Mouse (Mus musculus): ENCODE results near the gene Gm10563. TPM values are rescaled to one million over a fixed set of nuclear protein-coding genes. Genes with fewer than 3 reads are reported as not detected.

Gm10563 gene
- polyA plus RNA-seq, 1 experiment from 2014 or later, result not detected

GRCm38 (mm10) chr4:155643531-155643930, 1.7 kb downstream of the Gm10563 start:
- no peak for ATAC-seq (ENCODE audit: low FRiP score, low TSS enrichment)
- 92% methylated on average over 1 of the region's 1 CpGs for WGBS
- H3K4me1 ChIP-seq (ENCODE audit: control insufficient read depth, insufficient read depth, low read length), result no peaks in the 10 kb centered on the region
- H3K27me3 ChIP-seq (ENCODE audit: control insufficient read depth, insufficient read depth, low read length), result no peaks in the 10 kb centered on the region
- H3K9ac ChIP-seq (ENCODE audit: low read depth, low read length), result no peak overlapping the region
- peaks cover 75% of the 10 kb centered on the region for H3K36me3 ChIP-seq (ENCODE audit: control insufficient read depth, insufficient read depth, low read length)
- H3K9me3 ChIP-seq (ENCODE audit: control insufficient read depth, low read length), result no peaks in the 10 kb centered on the region
- H3K4me2 ChIP-seq (replicated peaks; ENCODE audit: low read depth, low read length), result no peak overlapping the region
- no peak overlapping the region for H3K27ac ChIP-seq (ENCODE audit: low read depth, low read length)
- no peak overlapping the region for H3K4me3 ChIP-seq (ENCODE audit: low read length)

GRCm38 (mm10) chr4:155635766-155636499, 9.3 kb downstream of the Gm10563 start:
- no peak for ATAC-seq (ENCODE audit: low FRiP score, low TSS enrichment)
- no peaks in the 10 kb centered on the region for H3K27me3 ChIP-seq (ENCODE audit: control insufficient read depth, insufficient read depth, low read length)

DNA sequence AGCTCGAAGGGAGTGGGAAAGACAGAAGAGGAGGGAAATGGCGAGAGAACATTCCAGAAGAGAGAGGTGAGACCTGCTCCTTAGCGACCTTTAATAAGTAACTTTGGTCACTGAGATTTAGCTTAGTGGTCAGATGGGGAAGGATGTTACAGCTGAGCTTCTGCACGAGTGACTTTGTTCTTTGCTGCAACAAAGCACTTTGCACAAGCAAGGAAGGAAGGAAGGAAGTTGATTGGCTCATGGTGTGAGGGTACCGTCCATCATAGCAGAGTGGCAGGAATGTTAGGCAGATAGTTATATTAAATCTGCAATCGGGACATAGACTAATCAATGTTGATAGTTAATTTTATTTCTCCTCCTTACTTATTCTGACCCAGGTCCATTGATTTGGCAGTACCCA, 14.9 kb downstream of the Gm10563 start:
- no peaks in the 10 kb centered on the region for H3K9me3 ChIP-seq (ENCODE audit: control insufficient read depth, low read length)
- no peaks in the 10 kb centered on the region for H3K27me3 ChIP-seq (ENCODE audit: control insufficient read depth, insufficient read depth, low read length)
- H3K27ac ChIP-seq (ENCODE audit: low read depth, low read length), result no peak overlapping the region
- H3K36me3 ChIP-seq (ENCODE audit: control insufficient read depth, insufficient read depth, low read length), result peaks cover 79% of the 10 kb centered on the region
- ATAC-seq (ENCODE audit: low FRiP score, low TSS enrichment), result no peak
- WGBS, result 92% methylated on average over 6 of the region's 6 CpGs
- no peaks in the 10 kb centered on the region for H3K4me1 ChIP-seq (ENCODE audit: control insufficient read depth, insufficient read depth, low read length)
- H3K9ac ChIP-seq (ENCODE audit: low read depth, low read length), result no peak overlapping the region
- H3K4me2 ChIP-seq (replicated peaks; ENCODE audit: low read depth, low read length), result no peak overlapping the region
- no peak overlapping the region for H3K4me3 ChIP-seq (ENCODE audit: low read length)

More at GRCm38 (mm10) chr4:155635766-155636499, 9.3 kb downstream of the Gm10563 start:
- no peak overlapping the region for H3K4me2 ChIP-seq (replicated peaks; ENCODE audit: low read depth, low read length)
- H3K4me3 ChIP-seq (ENCODE audit: low read length), result no peak overlapping the region
- no peaks in the 10 kb centered on the region for H3K4me1 ChIP-seq (ENCODE audit: control insufficient read depth, insufficient read depth, low read length)
- no peak overlapping the region for H3K27ac ChIP-seq (ENCODE audit: low read depth, low read length)
- H3K9me3 ChIP-seq (ENCODE audit: control insufficient read depth, low read length), result no peaks in the 10 kb centered on the region
- no peak overlapping the region for H3K9ac ChIP-seq (ENCODE audit: low read depth, low read length)
- peaks cover 92% of the 10 kb centered on the region for H3K36me3 ChIP-seq (ENCODE audit: control insufficient read depth, insufficient read depth, low read length)

DNA sequence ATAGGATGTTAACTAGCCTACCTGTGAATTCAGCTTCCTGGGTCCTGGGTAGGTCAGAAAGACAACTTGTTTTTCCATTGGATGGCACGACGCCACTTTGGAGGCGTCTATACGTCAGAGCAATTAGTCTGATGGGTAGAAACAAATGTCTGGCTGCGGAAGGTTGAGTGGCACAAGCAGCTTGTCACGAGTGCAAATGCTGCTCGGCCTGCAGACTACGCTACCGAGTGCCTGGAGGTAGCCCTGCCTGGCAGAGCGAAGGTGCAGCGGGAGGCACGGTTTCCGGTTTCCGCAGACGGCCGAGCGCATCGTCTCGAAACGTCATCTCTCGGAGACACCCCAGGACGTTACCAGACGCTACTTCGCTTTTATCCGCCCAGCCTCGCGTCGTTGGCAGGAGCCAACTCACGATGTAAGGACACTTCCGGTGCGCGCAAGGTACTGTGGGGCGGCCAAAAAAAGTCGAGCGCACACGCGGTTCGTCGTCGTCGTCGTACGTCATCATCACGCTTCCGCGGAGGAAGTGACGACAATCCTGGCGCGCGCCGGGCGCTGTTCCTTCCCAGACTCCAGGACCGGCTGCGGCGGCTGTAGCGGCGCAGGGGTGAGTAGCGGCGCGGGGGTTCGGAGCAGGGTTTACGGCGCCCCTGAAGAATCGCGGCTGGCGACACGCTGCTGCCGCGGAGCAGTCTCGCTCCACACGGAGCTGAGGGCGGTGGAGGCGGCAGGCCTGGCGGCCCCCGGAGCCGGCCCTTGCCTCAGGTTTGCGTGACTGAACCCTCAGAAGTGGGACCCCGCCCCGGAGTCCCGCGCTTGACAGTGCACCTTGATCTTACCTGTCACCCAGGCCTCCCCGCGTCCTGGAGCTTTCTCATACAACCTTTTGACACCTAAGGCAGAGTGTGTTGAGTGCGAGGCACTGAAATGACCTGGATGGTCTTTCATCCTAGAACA, 20.6 kb downstream of the Gm10563 start, which contains the start of gene Cdk11b:
Gene Cdk11b, plus strand, starts transcription at position 517 of the 954 bp plus-strand sequence.
- H3K4me2 ChIP-seq (replicated peaks; ENCODE audit: low read depth, low read length), result peak within 1 kb of the TSS; percentile 76
- H3K4me1 ChIP-seq (ENCODE audit: control insufficient read depth, insufficient read depth, low read length), result peaks cover 6% of the 10 kb centered on the region
- no peaks in the 10 kb centered on the region for H3K27me3 ChIP-seq (ENCODE audit: control insufficient read depth, insufficient read depth, low read length)
- H3K9ac ChIP-seq (ENCODE audit: low read depth, low read length), result peak within 1 kb of the TSS; percentile 83
- peaks cover 49% of the 10 kb centered on the region for H3K36me3 ChIP-seq (ENCODE audit: control insufficient read depth, insufficient read depth, low read length)
- no peaks in the 10 kb centered on the region for H3K9me3 ChIP-seq (ENCODE audit: control insufficient read depth, low read length)
- peak within 1 kb of the TSS; percentile 84 for H3K4me3 ChIP-seq (ENCODE audit: low read length)
- peak; percentile 100 for ATAC-seq (ENCODE audit: low FRiP score, low TSS enrichment)
- WGBS, result under 1% methylated on average over 84 of the region's 84 CpGs
- peak within 1 kb of the TSS; percentile 81 for H3K27ac ChIP-seq (ENCODE audit: low read depth, low read length)

DNA sequence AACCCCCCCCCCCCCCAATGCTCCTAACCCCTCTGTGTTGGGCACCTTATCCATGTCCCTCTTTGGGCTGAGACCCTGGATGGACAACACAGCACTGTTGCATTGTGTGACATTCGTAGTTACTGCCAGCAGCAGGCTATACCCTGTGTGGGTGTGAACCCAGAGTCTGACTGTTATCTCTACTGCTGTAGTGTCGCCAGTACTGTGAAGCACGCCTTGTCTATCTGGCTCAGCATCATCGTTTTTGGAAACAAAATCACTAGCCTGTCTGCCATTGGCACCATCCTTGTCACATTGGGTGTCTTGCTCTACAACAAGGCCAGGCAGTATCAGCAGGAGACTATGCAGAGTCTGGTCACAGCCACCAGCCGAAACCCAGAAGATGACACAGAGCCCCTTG, 26.9 kb downstream of the Gm10563 start:
- Histone ChIP-seq H3K4me3 (ENCODE audit: low read length) (no peak overlapping the region), H3K4me1 (ENCODE audit: control insufficient read depth, insufficient read depth, low read length) (peaks cover under 1% of the 10 kb centered on the region), H3K9ac (ENCODE audit: low read depth, low read length) (no peak overlapping the region), H3K4me2 (replicated peaks; ENCODE audit: low read depth, low read length) (no peak overlapping the region), H3K27me3 (ENCODE audit: control insufficient read depth, insufficient read depth, low read length) (no peaks in the 10 kb centered on the region), H3K36me3 (ENCODE audit: control insufficient read depth, insufficient read depth, low read length) (peaks cover 69% of the 10 kb centered on the region), H3K9me3 (ENCODE audit: control insufficient read depth, low read length) (no peaks in the 10 kb centered on the region), H3K27ac (ENCODE audit: low read depth, low read length) (no peak overlapping the region)
- 93% methylated on average over 5 of the region's 5 CpGs for WGBS
- no peak for ATAC-seq (ENCODE audit: low FRiP score, low TSS enrichment)

DNA sequence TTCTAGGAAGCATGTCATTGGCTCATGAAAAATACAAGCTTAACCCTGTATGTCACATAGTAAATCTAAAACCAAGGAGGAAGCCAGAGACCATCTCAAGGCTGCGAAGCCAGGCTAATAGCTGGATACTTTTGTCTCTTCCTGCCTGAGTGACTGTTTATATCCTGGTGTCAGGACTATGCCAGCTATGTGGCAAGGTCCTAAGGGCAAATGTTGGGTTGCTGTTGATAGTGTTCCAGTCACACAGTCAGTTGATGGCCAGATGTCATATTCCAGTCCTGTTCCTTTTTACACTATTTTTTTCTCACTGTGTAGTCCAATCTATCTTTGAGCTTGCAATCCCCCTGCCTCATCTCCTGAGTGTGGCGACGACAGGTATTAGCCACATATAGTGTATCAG, 31.9 kb downstream of the Gm10563 start:
- peaks cover 67% of the 10 kb centered on the region for H3K36me3 ChIP-seq (ENCODE audit: control insufficient read depth, insufficient read depth, low read length)
- no peak overlapping the region for H3K9ac ChIP-seq (ENCODE audit: low read depth, low read length)
- H3K9me3 ChIP-seq (ENCODE audit: control insufficient read depth, low read length), result no peaks in the 10 kb centered on the region
- no peaks in the 10 kb centered on the region for H3K27me3 ChIP-seq (ENCODE audit: control insufficient read depth, insufficient read depth, low read length)
- no peak overlapping the region for H3K27ac ChIP-seq (ENCODE audit: low read depth, low read length)
- ATAC-seq (ENCODE audit: low FRiP score, low TSS enrichment), result no peak
- no peaks in the 10 kb centered on the region for H3K4me1 ChIP-seq (ENCODE audit: control insufficient read depth, insufficient read depth, low read length)
- no peak overlapping the region for H3K4me3 ChIP-seq (ENCODE audit: low read length)
- H3K4me2 ChIP-seq (replicated peaks; ENCODE audit: low read depth, low read length), result no peak overlapping the region
- 94% methylated on average over 3 of the region's 3 CpGs for WGBS

GRCm38 (mm10) chr4:155611860-155612259, 33.3 kb downstream of the Gm10563 start:
- H3K36me3 ChIP-seq (ENCODE audit: control insufficient read depth, insufficient read depth, low read length), result peaks cover 53% of the 10 kb centered on the region
- no peaks in the 10 kb centered on the region for H3K9me3 ChIP-seq (ENCODE audit: control insufficient read depth, low read length)
- H3K4me1 ChIP-seq (ENCODE audit: control insufficient read depth, insufficient read depth, low read length), result no peaks in the 10 kb centered on the region
- 93% methylated on average over 3 of the region's 3 CpGs for WGBS
- no peak for ATAC-seq (ENCODE audit: low FRiP score, low TSS enrichment)
- no peaks in the 10 kb centered on the region for H3K27me3 ChIP-seq (ENCODE audit: control insufficient read depth, insufficient read depth, low read length)
- no peak overlapping the region for H3K9ac ChIP-seq (ENCODE audit: low read depth, low read length)
- no peak overlapping the region for H3K27ac ChIP-seq (ENCODE audit: low read depth, low read length)
- no peak overlapping the region for H3K4me2 ChIP-seq (replicated peaks; ENCODE audit: low read depth, low read length)
- H3K4me3 ChIP-seq (ENCODE audit: low read length), result no peak overlapping the region

GRCm38 (mm10) chr4:155606825-155607224, 38.4 kb downstream of the Gm10563 start:
- H3K4me1 ChIP-seq (ENCODE audit: control insufficient read depth, insufficient read depth, low read length), result peaks cover 6% of the 10 kb centered on the region
- no peak overlapping the region for H3K4me2 ChIP-seq (replicated peaks; ENCODE audit: low read depth, low read length)
- H3K4me3 ChIP-seq (ENCODE audit: low read length), result no peak overlapping the region
- ATAC-seq (ENCODE audit: low FRiP score, low TSS enrichment), result 0 out of 2 replicates have a peak, but pooled peaks have one; percentile 41
- H3K9me3 ChIP-seq (ENCODE audit: control insufficient read depth, low read length), result no peaks in the 10 kb centered on the region
- H3K36me3 ChIP-seq (ENCODE audit: control insufficient read depth, insufficient read depth, low read length), result peaks cover 35% of the 10 kb centered on the region
- H3K9ac ChIP-seq (ENCODE audit: low read depth, low read length), result no peak overlapping the region
- WGBS, result 36% methylated on average over 2 of the region's 2 CpGs
- H3K27ac ChIP-seq (ENCODE audit: low read depth, low read length), result no peak overlapping the region
- no peaks in the 10 kb centered on the region for H3K27me3 ChIP-seq (ENCODE audit: control insufficient read depth, insufficient read depth, low read length)

- no peaks in the 10 kb centered on the region for H3K9me3 ChIP-seq (ENCODE audit: control insufficient read depth, low read length)
- H3K4me3 ChIP-seq (ENCODE audit: low read length), result no peak overlapping the region
- H3K36me3 ChIP-seq (ENCODE audit: control insufficient read depth, insufficient read depth, low read length), result peaks cover 21% of the 10 kb centered on the region
- no peak overlapping the region for H3K27ac ChIP-seq (ENCODE audit: low read depth, low read length)
- no peaks in the 10 kb centered on the region for H3K27me3 ChIP-seq (ENCODE audit: control insufficient read depth, insufficient read depth, low read length)
- peaks cover 6% of the 10 kb centered on the region for H3K4me1 ChIP-seq (ENCODE audit: control insufficient read depth, insufficient read depth, low read length)
- ATAC-seq (ENCODE audit: low FRiP score, low TSS enrichment), result no peak
- H3K4me2 ChIP-seq (replicated peaks; ENCODE audit: low read depth, low read length), result no peak overlapping the region
- no peak overlapping the region for H3K9ac ChIP-seq (ENCODE audit: low read depth, low read length)
- WGBS, result 90% methylated on average over 4 of the region's 4 CpGs
These were observed 40.1 kb downstream of the Gm10563 start for GRCm38 (mm10) chr4:155605132-155605531.
